Mouse (Mus musculus) CH12.LX (cell line): ENCODE measurements at regions not wholly inside any gene's neighbourhood (a gene's known extent, or its start where the extent isn't known, plus 50 kb on each side); places are given as distances from the start of the nearest gene placed in this dataset.

ENCODE experiments used
- DNase-seq: peaks from one replicate; pipeline ENCODE4 v3.0.0-alpha.2; 2013; ENCODE audit errors: extremely low read depth
- H3K27ac ChIP-seq: 2 replicates; pipeline ENCODE4 v1.5.1; 2012; ENCODE audit warnings: low read depth, mild to moderate bottlenecking, control low read depth, moderate library complexity; ENCODE audit not compliant: insufficient read depth
- H3K27me3 ChIP-seq: replicated peaks from 2 replicates; pipeline ENCODE3; 2012; ENCODE audit warnings: inconsistent platforms
- H3K36me3 ChIP-seq, 2 experiments: replicated peaks in 1 of 2; 2 replicates each; pipeline versions ENCODE3 to v1.6.1; 2012; ENCODE audit warnings: inconsistent platforms in 1 of 2, low read length in 1 of 2, mild to moderate bottlenecking in 1 of 2, mixed read lengths in 1 of 2, moderate library complexity in 1 of 2; ENCODE audit not compliant: control insufficient read depth in 1 of 2, insufficient read depth in 1 of 2
- H3K4me1 ChIP-seq, 2 experiments: 2 replicates each; pipeline ENCODE4 v1.6.1; 2012; ENCODE audit warnings: inconsistent platforms in 1 of 2, moderate library complexity in 1 of 2; ENCODE audit not compliant: insufficient read depth in 2 of 2, control insufficient read depth in 1 of 2
- H3K4me2 ChIP-seq: 2 replicates; pipeline ENCODE4 v1.6.1; 2012; ENCODE audit warnings: low read depth, mild to moderate bottlenecking, control low read depth; ENCODE audit not compliant: poor library complexity, insufficient read depth, severe bottlenecking
- H3K4me3 ChIP-seq, 3 experiments: fragments of 150-350 bp in 1 of 3; sonication (generic) in 1 of 3; replicated peaks in 1 of 3; 2 replicates each; pipeline versions ENCODE3 to v1.5.1; 2011 to 2012; ENCODE audit warnings: low read depth in 2 of 3, low read length in 2 of 3, mild to moderate bottlenecking in 2 of 3, moderate library complexity in 2 of 3, control low read depth in 1 of 3, improper control_type of control experiment in 1 of 3, inconsistent platforms in 1 of 3, mixed read lengths in 1 of 3; ENCODE audit not compliant: poor library complexity in 1 of 3
- H3K79me2 ChIP-seq: replicated peaks from 2 replicates; pipeline ENCODE4 v1.6.1; 2012; ENCODE audit warnings: mild to moderate bottlenecking, moderate library complexity; ENCODE audit not compliant: control insufficient read depth, poor library complexity, insufficient read depth, severe bottlenecking; ENCODE audit errors: extremely low read depth
- H3K9ac ChIP-seq: 2 replicates; pipeline ENCODE4 v1.6.1; 2012; ENCODE audit warnings: low read depth, mild to moderate bottlenecking, control low read depth, moderate library complexity; ENCODE audit not compliant: insufficient read depth
- H3K9me3 ChIP-seq: replicated peaks from 2 replicates; pipeline ENCODE3; 2012; ENCODE audit warnings: low read length, inconsistent platforms, mixed read lengths
- CHD1 ChIP-seq: IDR thresholded peaks from 2 replicates; pipeline ENCODE4 v1.6.1; 2012; ENCODE audit warnings: low read depth, low read length, improper control_type of control experiment, inconsistent platforms
- CTCF ChIP-seq, 2 experiments: IDR thresholded peaks in 1 of 2; conservative IDR thresholded peaks in 1 of 2; 2 replicates each; pipeline ENCODE4 v1.5.1; 2011 to 2012; ENCODE audit warnings: low read depth in 2 of 2, low read length in 2 of 2, improper control_type of control experiment in 1 of 2, inconsistent platforms in 1 of 2, mild to moderate bottlenecking in 1 of 2, moderate library complexity in 1 of 2
- E2F4 ChIP-seq: IDR thresholded peaks from 2 replicates; pipeline ENCODE4 v1.6.1; 2011; ENCODE audit warnings: low read depth, low read length, improper control_type of control experiment; ENCODE audit not compliant: insufficient replicate concordance
- EP300 ChIP-seq: IDR thresholded peaks from 2 replicates; pipeline ENCODE4 v1.6.1; 2011; ENCODE audit warnings: low read length, improper control_type of control experiment
- ETS1 ChIP-seq: conservative IDR thresholded peaks from 2 replicates; pipeline ENCODE4 v1.6.1; 2012; ENCODE audit warnings: low read depth, mild to moderate bottlenecking, inconsistent platforms, low read length, improper control_type of control experiment, moderate library complexity
- IRF4 ChIP-seq: IDR thresholded peaks from 2 replicates; pipeline ENCODE4 v1.6.1; 2014; ENCODE audit warnings: low read depth, mild to moderate bottlenecking, inconsistent platforms, low read length, improper control_type of control experiment
- JUN ChIP-seq: IDR thresholded peaks from 2 replicates; pipeline ENCODE4 v1.6.1; 2011; ENCODE audit warnings: low read depth, mild to moderate bottlenecking, low read length, improper control_type of control experiment, moderate library complexity; ENCODE audit not compliant: insufficient read depth
- KAT2A ChIP-seq: IDR thresholded peaks from 2 replicates; pipeline ENCODE4 v1.6.1; 2012; ENCODE audit warnings: low read length, improper control_type of control experiment, inconsistent platforms; ENCODE audit not compliant: insufficient replicate concordance
- MAFK ChIP-seq: IDR thresholded peaks from 2 replicates; pipeline ENCODE4 v1.6.1; 2011; ENCODE audit warnings: low read length, improper control_type of control experiment; ENCODE audit not compliant: insufficient replicate concordance
- MEF2A ChIP-seq: IDR thresholded peaks from 2 replicates; pipeline ENCODE4 v1.6.1; 2014; ENCODE audit warnings: low read depth, mild to moderate bottlenecking, inconsistent platforms, low read length, improper control_type of control experiment, borderline replicate concordance
- MXI1 ChIP-seq: IDR thresholded peaks from 2 replicates; pipeline ENCODE4 v1.6.1; 2011; ENCODE audit warnings: mild to moderate bottlenecking, low read depth, low read length, improper control_type of control experiment
- NELFE ChIP-seq: IDR thresholded peaks from 2 replicates; pipeline ENCODE4 v1.6.1; 2011; ENCODE audit warnings: low read depth, low read length, improper control_type of control experiment
- NRF1 ChIP-seq: IDR thresholded peaks from 2 replicates; pipeline ENCODE4 v1.6.1; 2014; ENCODE audit warnings: low read depth, mild to moderate bottlenecking, inconsistent platforms, low read length, improper control_type of control experiment, moderate library complexity
- PAX5 ChIP-seq: IDR thresholded peaks from 2 replicates; pipeline ENCODE4 v1.6.1; 2012; ENCODE audit warnings: low read length, inconsistent platforms, mixed read lengths
- POLR2AphosphoS2 ChIP-seq: IDR thresholded peaks from 2 replicates; pipeline ENCODE4 v1.6.1; 2011; ENCODE audit warnings: low read depth, low read length, improper control_type of control experiment
- SIN3A ChIP-seq: IDR thresholded peaks from 2 replicates; pipeline ENCODE4 v1.6.1; 2012; ENCODE audit warnings: low read length, improper control_type of control experiment, inconsistent platforms
- SMC3 ChIP-seq: IDR thresholded peaks from 2 replicates; pipeline ENCODE4 v1.6.1; 2011; ENCODE audit warnings: low read depth, low read length, improper control_type of control experiment
- TBP ChIP-seq: conservative IDR thresholded peaks from 2 replicates; pipeline ENCODE4 v1.6.1; 2011; ENCODE audit warnings: low read depth, low read length, improper control_type of control experiment
- UBTF ChIP-seq: IDR thresholded peaks from 2 replicates; pipeline ENCODE4 v1.6.1; 2012; ENCODE audit warnings: low read depth, mild to moderate bottlenecking, inconsistent platforms, low read length, improper control_type of control experiment, moderate library complexity
- USF1 ChIP-seq: IDR thresholded peaks from 2 replicates; pipeline ENCODE4 v1.6.1; 2014; ENCODE audit warnings: low read depth, mild to moderate bottlenecking, inconsistent platforms, low read length, improper control_type of control experiment
- USF2 ChIP-seq: conservative IDR thresholded peaks from 2 replicates; pipeline ENCODE4 v1.6.1; 2011; ENCODE audit warnings: low read depth, low read length, improper control_type of control experiment
- ZC3H11A ChIP-seq: IDR thresholded peaks from 2 replicates; pipeline ENCODE4 v1.6.1; 2012; ENCODE audit warnings: low read depth, mild to moderate bottlenecking, inconsistent platforms, low read length, improper control_type of control experiment
- ZMIZ1 ChIP-seq: IDR thresholded peaks from 2 replicates; pipeline ENCODE4 v1.6.1; 2012; ENCODE audit warnings: low read depth, mild to moderate bottlenecking, inconsistent platforms, low read length, improper control_type of control experiment
- dilution Hi-C: fragments of 300-500 bp; cut with MboI; formaldehyde crosslinking; loops from 2 replicates; pipeline ENCODE4 v1.14.3; 2020; ENCODE audit warnings: low sequenced_read_pairs; ENCODE audit not compliant: extremely low pct_unique_long_range_greater_than_20kb, extremely low pct_ligation_motif_present
- in situ Hi-C: fragments of 300-500 bp; cut with MboI; formaldehyde crosslinking; loops from 3 replicates; pipeline ENCODE4 v1.14.3; 2019; ENCODE audit warnings: low sequenced_read_pairs, low pct_ligation_motif_present, low pct_unique_long_range_greater_than_20kb, mixed read lengths

DNA sequence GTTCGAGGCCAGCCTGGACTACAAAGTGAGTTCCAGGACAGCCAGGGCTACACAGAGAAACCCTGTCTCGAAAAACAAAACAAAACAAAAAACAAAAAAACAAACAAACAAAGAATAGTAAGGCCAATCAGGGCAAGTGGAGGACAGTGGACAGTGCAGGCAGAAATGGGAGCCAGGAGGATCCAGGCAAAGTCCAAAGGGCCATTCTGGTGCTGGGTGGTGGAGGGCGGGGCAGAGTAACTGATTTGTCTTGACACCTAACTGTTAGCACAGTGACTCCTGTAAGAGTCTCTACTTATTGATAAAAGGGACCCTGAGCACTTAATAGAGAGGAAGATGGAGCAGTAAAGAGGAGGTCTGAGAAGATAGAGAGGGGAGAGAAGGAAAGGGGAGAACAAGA, 98.8 kb upstream of the Tmc1 start:
- Histone ChIP-seq H3K9me3 (no peaks in the 10 kb centered on the region), H3K4me1 (peaks cover 0 to 13% of the 10 kb centered on the region in 2 experiments; a peak in 1 of 4 replicates), H3K79me2 (no peaks in the 10 kb centered on the region), H3K36me3 (no peaks in the 10 kb centered on the region), H3K9ac (no peak overlapping the region), H3K4me2 (no peak overlapping the region), H3K27me3 (no peaks in the 10 kb centered on the region), H3K4me3 (no peak overlapping the region), H3K27ac (no peak overlapping the region)
- in situ Hi-C loops, result no loop called here
- dilution Hi-C loops, result no loop called here
- TF ChIP-seq NELFE (no peak), TBP (no peak), CTCF (conservative IDR thresholded peaks at IDR 0.05 in 1 of 2, IDR thresholded peaks at IDR 0.05 in 1 of 2; ENCODE audit: low read depth in 2 of 2, low read length in 2 of 2) (no peak), KAT2A (no peak), MXI1 (no peak), JUN (no peak), NRF1 (no peak), MAFK (no peak), PAX5 (no peak), ZC3H11A (no peak), SMC3 (no peak), EP300 (no peak), UBTF (no peak), CHD1 (no peak), E2F4 (no peak), SIN3A (no peak), USF2 (no peak), ZMIZ1 (no peak), ETS1 (no peak), MEF2A (no peak)
- no peak for DNase-seq

- Histone ChIP-seq H3K36me3 (no peaks in the 10 kb centered on the region), H3K9ac (no peak overlapping the region), H3K4me2 (no peak overlapping the region), H3K27ac (no peak overlapping the region), H3K4me1 (peaks cover 0 to 13% of the 10 kb centered on the region in 2 experiments; a peak in 1 of 4 replicates), H3K79me2 (no peaks in the 10 kb centered on the region), H3K27me3 (no peaks in the 10 kb centered on the region), H3K9me3 (no peaks in the 10 kb centered on the region), H3K4me3 (no peak overlapping the region)
- DNase-seq, result no peak
- dilution Hi-C loops, result no loop called here
- no peak for TF ChIP-seq MAFK
- TF ChIP-seq POLR2AphosphoS2, result no peak
- TF ChIP-seq NELFE, result no peak
- no peak for TF ChIP-seq ZC3H11A
- no peak for TF ChIP-seq EP300
- TF ChIP-seq USF1, result no peak
- TF ChIP-seq IRF4, result no peak
- in situ Hi-C loops, result no loop called here
These were observed 97.9 kb upstream of the Tmc1 start for GRCm38 (mm10) chr19:21051872-21052271.
